8 mouse cellular contexts compared by ENCODE assay signal in genomic region chr7:19300501-19301421, GRCm38 (mm10). TPM values are rescaled to one million over a fixed set of nuclear protein-coding genes. Genes with fewer than 3 reads are reported as not detected.
A peak's percentile ranks its signal among the peaks of the same experiment; 100 is the strongest.
DNase-seq lines count a peak whose midpoint lies in the region; ATAC-seq and TF ChIP-seq lines count a peak whose summit lies in the region.

No protein-coding gene starts in this region.

- peak; percentile 80 for ATAC-seq in erythroid progenitor cell, adult 5-6 weeks (replicated peaks; ENCODE audit: low FRiP score, poor library complexity, severe bottlenecking)
- ATAC-seq in heart, embryonic 16.5 days (replicated peaks; ENCODE audit: extremely low read depth, insufficient read depth, low FRiP score) = peak; percentile 82
- ATAC-seq in neural tube, embryonic 14.5 days (ENCODE audit: low read depth) = peak; percentile 87

- H3K4me3 ChIP-seq in E14TG2a.4 (replicated peaks; ENCODE audit: low read length) = peak overlapping the region; percentile 79
- H3K4me3 ChIP-seq in heart, embryonic 16.5 days (ENCODE audit: low read length) = peak overlapping the region; percentile 59
- peak overlapping the region; percentile 37 for H3K4me3 ChIP-seq in neural tube, embryonic 14.5 days (ENCODE audit: low read depth, low read length)

- peaks cover 42% of the 10 kb centered on the region for H3K4me1 ChIP-seq in E14TG2a.4 (replicated peaks; ENCODE audit: low read depth, low read length)
- H3K4me1 ChIP-seq in heart, embryonic 16.5 days (ENCODE audit: control insufficient read depth, insufficient read depth, low read length) = peaks cover 25% of the 10 kb centered on the region
- H3K4me1 ChIP-seq in neural tube, embryonic 14.5 days (ENCODE audit: control insufficient read depth, insufficient read depth, low read length) = 0 out of 2 replicates have a peak, but pooled peaks cover 6% of the 10 kb centered on the region

- H3K36me3 ChIP-seq in E14TG2a.4 (ENCODE audit: insufficient read depth, low read length) = no peaks in the 10 kb centered on the region
- H3K36me3 ChIP-seq in heart, embryonic 16.5 days (ENCODE audit: control insufficient read depth, insufficient read depth) = no peaks in the 10 kb centered on the region
- no peaks in the 10 kb centered on the region for H3K36me3 ChIP-seq in neural tube, embryonic 14.5 days (ENCODE audit: control insufficient read depth, insufficient read depth, low read length)

- peak overlapping the region; percentile 42 for H3K4me2 ChIP-seq in heart, embryonic 16.5 days (ENCODE audit: low read depth, low read length)
- H3K4me2 ChIP-seq in neural tube, embryonic 14.5 days (ENCODE audit: low read depth, low read length) = peak overlapping the region; percentile 50

- DNase-seq in brain, embryonic 14.5 days (ENCODE audit: low read depth) = peak; percentile 89
- DNase-seq in kidney, postnatal 25 days = peak; percentile 86 to 89
- DNase-seq in lung, adult 18-20 months = peak; percentile 66 to 76
- peak; percentile 78 for DNase-seq in telencephalon, adult 2 months (ENCODE audit: low read depth, low spot score)

- H3K27ac ChIP-seq in heart, embryonic 16.5 days (ENCODE audit: low read length) = no peak overlapping the region
- no peak overlapping the region for H3K27ac ChIP-seq in neural tube, embryonic 14.5 days (ENCODE audit: low read depth, low read length)

- whole genome bisulfite sequencing in heart, embryonic 16.5 days = under 1% methylated on average over 29 of the region's 29 CpGs
- WGBS in neural tube, embryonic 14.5 days = under 1% methylated on average over 29 of the region's 29 CpGs

- H3K9ac ChIP-seq in heart, embryonic 16.5 days (ENCODE audit: low read length) = peak overlapping the region; percentile 56
- peak overlapping the region; percentile 29; the same call in 1 of the 2 replicates for H3K9ac ChIP-seq in neural tube, embryonic 14.5 days (replicated peaks; ENCODE audit: low read depth, low read length)

- TF ChIP-seq CTCF in E14TG2a.4 (conservative IDR thresholded peaks at IDR 0.05; ENCODE audit: low read length) = peak; percentile 78
- peak; percentile 95 for TF ChIP-seq CTCF in brain, embryonic 14.5 days (IDR thresholded peaks at IDR 0.05; ENCODE audit: borderline replicate concordance, extremely low read depth, insufficient read depth, insufficient read length)

- no peak for TF ChIP-seq POLR2A in brain, embryonic 14.5 days (IDR thresholded peaks at IDR 0.05; ENCODE audit: borderline replicate concordance, extremely low read depth, insufficient read depth, insufficient read length, poor library complexity, severe bottlenecking)

- H3K27me3 ChIP-seq in E14TG2a.4 (ENCODE audit: insufficient read depth, low read length) = peaks cover 38% of the 10 kb centered on the region
- H3K27me3 ChIP-seq in heart, embryonic 16.5 days (ENCODE audit: control insufficient read depth, insufficient read depth, low read length) = peaks cover 35% of the 10 kb centered on the region
- H3K27me3 ChIP-seq in neural tube, embryonic 14.5 days (ENCODE audit: control insufficient read depth, insufficient read depth, low read length) = peaks cover 22% of the 10 kb centered on the region

- no peaks in the 10 kb centered on the region for H3K9me3 ChIP-seq in E14TG2a.4 (ENCODE audit: low read length)
- no peaks in the 10 kb centered on the region for H3K9me3 ChIP-seq in heart, embryonic 16.5 days (replicated peaks; ENCODE audit: control insufficient read depth, low read length)
- H3K9me3 ChIP-seq in neural tube, embryonic 14.5 days (ENCODE audit: control insufficient read depth, low read length) = no peaks in the 10 kb centered on the region

RNA-seq across cellular contexts. Expression of gene Fosb, which starts 9.1 kb away (rescaled TPM):
- 0.19 and 0.23 TPM in 2 replicates for polyA plus RNA-seq in brain, embryonic 14.5 days (2012; rRNA removed)
- total RNA-seq in erythroid progenitor cell, adult 5-6 weeks (2015; ENCODE audit: low replicate concordance) = 6.3 and 7.9 TPM in 2 replicates
- 1.3 and 3.3 TPM in 2 replicates for total RNA-seq in erythroid progenitor cell, adult 5-6 weeks (2017; ENCODE audit: low replicate concordance)
- 0.24 and 0.34 TPM in 2 replicates for polyA plus RNA-seq in heart, embryonic 16.5 days (2015; fragmentation: Nextera tagmentation; extraction: Ambion mirVana)
- not detected in 2 replicates for polyA plus RNA-seq in neural tube, embryonic 14.5 days (2014; fragmentation: Nextera tagmentation; extraction: Ambion mirVana)

RNA-seq across cellular contexts. Expression of gene Rtn2, which starts 18.3 kb away (rescaled TPM):
- 159 and 189 TPM in 2 replicates for polyA plus RNA-seq in brain, embryonic 14.5 days (2012; rRNA removed)
- total RNA-seq in erythroid progenitor cell, adult 5-6 weeks (2015; ENCODE audit: low replicate concordance) = 4.0 TPM in 1 of 2 replicates, not detected in the other
- not detected in 2 replicates for total RNA-seq in erythroid progenitor cell, adult 5-6 weeks (2017; ENCODE audit: low replicate concordance)
- 27.4 and 28.5 TPM in 2 replicates for polyA plus RNA-seq in heart, embryonic 16.5 days (2015; fragmentation: Nextera tagmentation; extraction: Ambion mirVana)
- 115 and 118 TPM in 2 replicates for polyA plus RNA-seq in neural tube, embryonic 14.5 days (2014; fragmentation: Nextera tagmentation; extraction: Ambion mirVana)

RNA-seq across cellular contexts. Expression of gene Ppm1n, which starts 20.9 kb away (rescaled TPM):
- 1.1 and 1.3 TPM in 2 replicates for polyA plus RNA-seq in brain, embryonic 14.5 days (2012; rRNA removed)
- total RNA-seq in erythroid progenitor cell, adult 5-6 weeks (2015; ENCODE audit: low replicate concordance) = not detected in 2 replicates
- not detected in 2 replicates for total RNA-seq in erythroid progenitor cell, adult 5-6 weeks (2017; ENCODE audit: low replicate concordance)
- 0.11 TPM in 1 of 2 replicates, not detected in the other for polyA plus RNA-seq in heart, embryonic 16.5 days (2015; fragmentation: Nextera tagmentation; extraction: Ambion mirVana)
- 0.66 and 0.75 TPM in 2 replicates for polyA plus RNA-seq in neural tube, embryonic 14.5 days (2014; fragmentation: Nextera tagmentation; extraction: Ambion mirVana)

RNA-seq across cellular contexts. Expression of gene Vasp, which starts 29.1 kb away (rescaled TPM):
- polyA plus RNA-seq in brain, embryonic 14.5 days (2012; rRNA removed) = 66.4 and 89.0 TPM in 2 replicates
- 34.0 and 58.7 TPM in 2 replicates for total RNA-seq in erythroid progenitor cell, adult 5-6 weeks (2015; ENCODE audit: low replicate concordance)
- total RNA-seq in erythroid progenitor cell, adult 5-6 weeks (2017; ENCODE audit: low replicate concordance) = 17.9 and 26.7 TPM in 2 replicates
- polyA plus RNA-seq in heart, embryonic 16.5 days (2015; fragmentation: Nextera tagmentation; extraction: Ambion mirVana) = 84.0 and 86.1 TPM in 2 replicates
- 17.4 and 40.9 TPM in 2 replicates for polyA plus RNA-seq in neural tube, embryonic 14.5 days (2014; fragmentation: Nextera tagmentation; extraction: Ambion mirVana)

RNA-seq across cellular contexts. Expression of gene Ercc1, which starts 43.8 kb away (rescaled TPM):
- polyA plus RNA-seq in brain, embryonic 14.5 days (2012; rRNA removed) = 65.1 and 81.9 TPM in 2 replicates
- total RNA-seq in erythroid progenitor cell, adult 5-6 weeks (2015; ENCODE audit: low replicate concordance) = 3.6 and 12.6 TPM in 2 replicates
- 1.2 and 1.8 TPM in 2 replicates for total RNA-seq in erythroid progenitor cell, adult 5-6 weeks (2017; ENCODE audit: low replicate concordance)
- polyA plus RNA-seq in heart, embryonic 16.5 days (2015; fragmentation: Nextera tagmentation; extraction: Ambion mirVana) = 61.0 and 62.4 TPM in 2 replicates
- 90.4 and 98.9 TPM in 2 replicates for polyA plus RNA-seq in neural tube, embryonic 14.5 days (2014; fragmentation: Nextera tagmentation; extraction: Ambion mirVana)
